Mouse (Mus musculus) forebrain, embryonic 16.5 days (tissue): ENCODE data around the gene Itgb1bp1. TPM values are rescaled to one million over a fixed set of nuclear protein-coding genes. Genes with fewer than 3 reads are reported as not detected.

ENCODE experiments used
- ATAC-seq: fragments of 200-750 bp; cut with Nextera tagmentation; 2 replicates; pipeline ENCODE4 v1.8.0; 2017; ENCODE audit warnings: mild to moderate bottlenecking, moderate library complexity
- H3K27ac ChIP-seq: fragments of 300-500 bp; sonication (generic); 2 replicates; pipeline ENCODE4 v1.5.1; 2014; ENCODE audit warnings: low read length, control low read depth
- H3K27me3 ChIP-seq: fragments of 300-500 bp; sonication (generic); replicated peaks from 2 replicates; pipeline ENCODE4 v1.6.1; 2014; ENCODE audit warnings: low read length; ENCODE audit not compliant: control insufficient read depth, insufficient read depth
- H3K36me3 ChIP-seq: fragments of 300-500 bp; sonication (generic); 2 replicates; pipeline ENCODE4 v1.6.1; 2014; ENCODE audit not compliant: control insufficient read depth, insufficient read depth
- H3K4me1 ChIP-seq: fragments of 300-500 bp; sonication (generic); replicated peaks from 2 replicates; pipeline ENCODE4 v1.6.1; 2014; ENCODE audit warnings: low read length; ENCODE audit not compliant: control insufficient read depth, insufficient read depth
- H3K4me2 ChIP-seq: fragments of 300-500 bp; sonication (generic); 2 replicates; pipeline ENCODE4 v1.6.1; 2014; ENCODE audit warnings: mild to moderate bottlenecking, low read length, control low read depth
- H3K4me3 ChIP-seq: fragments of 300-500 bp; sonication (generic); replicated peaks from 2 replicates; pipeline ENCODE4 v1.5.1; 2014; ENCODE audit warnings: mild to moderate bottlenecking, low read length, control low read depth
- H3K9ac ChIP-seq: fragments of 300-500 bp; sonication (generic); replicated peaks from 2 replicates; pipeline ENCODE4 v1.6.1; 2014; ENCODE audit warnings: low read depth, low read length, control low read depth
- H3K9me3 ChIP-seq: fragments of 300-500 bp; sonication (generic); 2 replicates; pipeline ENCODE4 v1.6.1; 2016; ENCODE audit warnings: low read length; ENCODE audit not compliant: control insufficient read depth
- WGBS: fragments of 180-500 bp; shearing (Covaris S2); extraction: QIAGEN DNeasy Blood & Tissue Kit; methylation state at CpG from one replicate; pipeline ENCODE4 v1.1.7; 2014; 5-methylcytosine and 5-hydroxymethylcytosine counted together
- polyA plus RNA-seq: library from polyadenylated mRNA; unstranded; fragments of >200 nt; fragmentation: Nextera tagmentation; extraction: Ambion mirVana; gene quantifications from 2 replicates; pipeline ENCODE4 v1.2.1, GENCODE M21; 2015

Gene Itgb1bp1
- polyA plus RNA-seq, 1 experiment from 2014 or later, result 43.5 TPM

GRCm38 (mm10) chr12:21196420-21196819 is 89.7 kb downstream of the Itgb1bp1 start:
- H3K36me3 ChIP-seq, result no peaks in the 10 kb centered on the region
- no peak overlapping the region for H3K9ac ChIP-seq
- H3K4me2 ChIP-seq, result no peak overlapping the region
- no peak for ATAC-seq
- H3K9me3 ChIP-seq, result no peaks in the 10 kb centered on the region
- H3K27me3 ChIP-seq, result no peaks in the 10 kb centered on the region
- H3K27ac ChIP-seq, result no peak overlapping the region
- WGBS, result 90% methylated on average over 4 of the region's 4 CpGs
- no peaks in the 10 kb centered on the region for H3K4me1 ChIP-seq
- H3K4me3 ChIP-seq, result no peak overlapping the region

GRCm38 (mm10) chr12:21195497-21195896 is 90.6 kb downstream of the Itgb1bp1 start:
- H3K9me3 ChIP-seq, result no peaks in the 10 kb centered on the region
- H3K4me1 ChIP-seq, result no peaks in the 10 kb centered on the region
- no peaks in the 10 kb centered on the region for H3K36me3 ChIP-seq
- no peak overlapping the region for H3K4me3 ChIP-seq
- H3K27me3 ChIP-seq, result no peaks in the 10 kb centered on the region
- 91% methylated on average over 2 of the region's 3 CpGs for WGBS
- H3K9ac ChIP-seq, result no peak overlapping the region
- H3K27ac ChIP-seq, result no peak overlapping the region
- no peak for ATAC-seq
- H3K4me2 ChIP-seq, result no peak overlapping the region

- Histone ChIP-seq H3K9me3 (no peaks in the 10 kb centered on the region), H3K9ac (no peak overlapping the region), H3K4me1 (peaks cover 6% of the 10 kb centered on the region), H3K27ac (no peak overlapping the region), H3K27me3 (no peaks in the 10 kb centered on the region), H3K4me2 (no peak overlapping the region), H3K36me3 (no peaks in the 10 kb centered on the region), H3K4me3 (no peak overlapping the region)
- ATAC-seq, result no peak
- 81% methylated on average over 2 of the region's 2 CpGs for WGBS
Observed at GRCm38 (mm10) chr12:21191546-21191945, 94.5 kb downstream of the Itgb1bp1 start.

Other genes with a start within 250 kb of the Itgb1bp1 start
- 117 and 124 TPM in 2 replicates for gene Cpsf3, start 893 bp downstream of the Itgb1bp1 start, polyA plus RNA-seq
- 40.2 and 40.6 TPM in 2 replicates for gene Iah1, start 30.1 kb upstream of the Itgb1bp1 start, polyA plus RNA-seq
- gene Adam17, start 87.3 kb upstream of the Itgb1bp1 start, polyA plus RNA-seq, result 18.0 and 23.2 TPM in 2 replicates
- gene Ywhaq, start 131.4 kb upstream of the Itgb1bp1 start, polyA plus RNA-seq, result 1,089 and 1,150 TPM in 2 replicates